Mouse (Mus musculus): ENCODE data around the gene Eln. TPM values are rescaled to one million over a fixed set of nuclear protein-coding genes. Genes with fewer than 3 reads are reported as not detected.

Gene Eln
- polyA plus RNA-seq, 1 experiment from 2014 or later, result 2.6 TPM

DNA sequence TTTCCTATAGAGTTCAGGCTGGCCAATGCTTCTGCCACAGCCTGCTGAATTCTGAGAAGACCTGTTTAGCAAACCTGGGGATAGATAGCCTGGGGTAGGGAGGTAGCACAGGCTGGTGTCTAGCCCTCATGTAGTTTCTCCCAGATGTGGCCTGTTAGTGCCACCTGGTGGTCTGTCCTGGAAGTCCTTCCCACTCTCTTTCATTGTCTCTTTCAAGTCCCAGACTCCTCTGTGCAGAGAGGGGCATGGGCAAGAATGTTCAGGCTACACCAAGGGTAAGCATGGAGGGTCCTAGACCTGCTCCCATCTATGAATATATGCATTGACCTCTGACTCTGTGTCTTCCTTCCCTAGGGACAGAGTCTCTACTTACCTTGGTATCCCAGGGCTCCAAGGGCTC lies 43.0 kb downstream of the Eln start:
- peaks cover 22% of the 10 kb centered on the region; the same call in 1 of the 2 replicates for H3K27me3 ChIP-seq (replicated peaks)
- H3K4me2 ChIP-seq, result no peak overlapping the region
- H3K9ac ChIP-seq, result no peak overlapping the region
- no peaks in the 10 kb centered on the region for H3K4me1 ChIP-seq
- no peak overlapping the region for H3K27ac ChIP-seq
- ATAC-seq, result peak; percentile 44; the same call in 1 of the 2 replicates
- H3K9me3 ChIP-seq (replicated peaks), result no peaks in the 10 kb centered on the region
- H3K4me3 ChIP-seq, result no peak overlapping the region
- H3K36me3 ChIP-seq, result no peaks in the 10 kb centered on the region

GRCm38 (mm10) chr5:134695539-134695938 lies 51.6 kb downstream of the Eln start:
- Histone ChIP-seq H3K4me1 (no peaks in the 10 kb centered on the region), H3K4me2 (no peak overlapping the region), H3K36me3 (no peaks in the 10 kb centered on the region), H3K27ac (no peak overlapping the region), H3K4me3 (no peak overlapping the region), H3K9me3 (replicated peaks) (no peaks in the 10 kb centered on the region), H3K9ac (no peak overlapping the region), H3K27me3 (replicated peaks) (0 out of 2 replicates have a peak, but pooled peaks cover 7% of the 10 kb centered on the region)
- ATAC-seq, result no peak
- WGBS (ENCODE audit: insufficient replicate concordance), result 58% methylated on average over 2 of the region's 2 CpGs

- H3K27me3 ChIP-seq (replicated peaks), result 0 out of 2 replicates have a peak, but pooled peaks cover 7% of the 10 kb centered on the region
- no peaks in the 10 kb centered on the region for H3K4me1 ChIP-seq
- H3K9me3 ChIP-seq (replicated peaks), result no peaks in the 10 kb centered on the region
- H3K4me3 ChIP-seq, result no peak overlapping the region
- H3K36me3 ChIP-seq, result no peaks in the 10 kb centered on the region
- H3K27ac ChIP-seq, result no peak overlapping the region
- no peak for ATAC-seq
- H3K4me2 ChIP-seq, result no peak overlapping the region
- WGBS (ENCODE audit: insufficient replicate concordance), result 13% methylated on average over 2 of the region's 2 CpGs
- no peak overlapping the region for H3K9ac ChIP-seq
Measured at GRCm38 (mm10) chr5:134695082-134695481, 52.0 kb downstream of the Eln start.

DNA sequence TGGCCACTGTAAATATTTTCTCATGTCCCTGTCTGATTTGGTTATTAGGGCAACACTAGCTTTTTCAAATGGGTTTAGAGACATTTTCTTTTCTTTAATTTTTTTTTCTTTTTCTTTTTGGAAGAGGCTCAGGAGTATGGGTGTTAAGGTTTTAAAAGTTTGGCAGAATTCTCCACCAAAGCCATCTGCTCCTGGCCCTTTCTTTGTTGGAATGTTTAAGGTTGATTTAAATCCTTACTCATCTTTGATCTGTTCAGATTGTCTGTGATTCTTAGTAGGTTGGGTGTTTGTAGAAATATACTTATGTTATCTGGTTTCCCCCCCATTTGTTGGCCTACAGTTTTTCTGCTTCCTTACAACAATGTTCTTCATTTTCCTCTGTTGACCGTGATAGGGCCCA lies 54.4 kb downstream of the Eln start:
- Histone ChIP-seq H3K27ac (no peak overlapping the region), H3K4me1 (peaks cover 17% of the 10 kb centered on the region), H3K4me2 (no peak overlapping the region), H3K27me3 (replicated peaks) (peaks cover 9% of the 10 kb centered on the region), H3K9me3 (replicated peaks) (no peaks in the 10 kb centered on the region), H3K4me3 (no peak overlapping the region), H3K36me3 (no peaks in the 10 kb centered on the region), H3K9ac (no peak overlapping the region)
- ATAC-seq, result no peak
- 74% methylated on average over 1 of the region's 1 CpGs for WGBS (ENCODE audit: insufficient replicate concordance)

DNA sequence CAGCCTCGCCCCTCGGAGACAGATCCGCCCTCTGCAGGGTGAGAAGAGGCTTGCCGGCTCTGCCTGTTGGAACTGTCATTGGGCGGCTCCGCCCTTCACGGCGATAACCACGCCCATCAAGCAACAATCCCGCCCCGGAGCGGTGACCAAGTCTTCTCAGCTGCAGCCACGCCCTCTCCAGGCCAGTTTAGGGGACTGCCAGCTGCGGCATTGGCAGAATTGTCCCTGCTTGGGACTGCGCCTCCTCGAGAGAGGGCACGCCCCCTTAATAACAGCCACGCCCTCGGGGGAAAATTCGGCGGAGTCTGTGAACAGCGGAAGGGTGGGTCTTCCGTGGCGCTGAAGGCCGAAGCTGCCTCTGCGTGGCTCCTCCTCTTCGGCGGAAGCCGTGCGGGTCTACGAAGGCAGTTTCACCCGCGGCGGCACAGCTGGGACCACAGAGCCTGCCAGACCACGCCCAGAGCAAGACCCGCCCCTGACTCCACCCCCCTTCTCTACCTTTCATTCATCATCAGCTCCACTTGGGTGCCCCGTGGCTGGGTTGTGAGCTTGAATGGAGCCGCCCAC lies 58.3 kb downstream of the Eln start:
- ATAC-seq, result peak; percentile 95
- 0% methylated on average over 32 of the region's 38 CpGs for WGBS (ENCODE audit: insufficient replicate concordance)
- peaks cover 25% of the 10 kb centered on the region for H3K4me1 ChIP-seq
- H3K27ac ChIP-seq, result peak overlapping the region; percentile 80
- H3K9me3 ChIP-seq (replicated peaks), result no peaks in the 10 kb centered on the region
- H3K9ac ChIP-seq, result peak overlapping the region; percentile 57
- peak overlapping the region; percentile 72 for H3K4me3 ChIP-seq
- no peaks in the 10 kb centered on the region for H3K36me3 ChIP-seq
- H3K4me2 ChIP-seq, result peak overlapping the region; percentile 100
- H3K27me3 ChIP-seq (replicated peaks), result peaks cover 26% of the 10 kb centered on the region

DNA sequence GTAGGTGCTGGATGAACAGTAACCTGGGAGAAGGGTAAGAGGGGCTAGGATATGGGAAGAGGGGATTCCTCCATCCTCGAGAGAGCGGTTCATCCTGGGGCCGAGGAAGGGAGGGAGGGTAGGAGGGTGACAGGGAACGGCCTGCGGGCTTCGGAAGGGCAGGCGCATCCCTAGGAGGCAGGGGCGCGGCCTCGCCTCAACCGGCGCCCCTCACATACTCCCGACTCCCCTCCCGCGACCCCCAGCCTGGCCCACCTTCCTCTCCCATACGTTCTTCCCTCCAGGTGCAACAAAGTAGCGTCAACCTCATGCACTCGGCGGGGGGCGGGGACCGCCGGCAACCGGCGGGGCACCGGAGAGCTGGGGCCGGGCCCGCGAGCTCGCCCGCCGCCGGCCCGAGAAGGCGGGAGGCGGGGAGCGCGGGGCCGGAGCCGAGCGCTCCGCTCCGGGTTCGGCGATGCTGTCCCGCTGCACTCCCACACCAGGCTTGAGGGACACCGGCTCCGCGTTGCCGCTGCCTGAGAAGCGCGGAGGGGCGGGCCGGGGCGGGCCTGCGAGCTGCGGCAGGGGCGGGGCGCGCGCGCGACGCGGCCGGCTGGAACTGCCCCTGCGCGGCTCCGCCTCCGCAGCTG lies 58.9 kb downstream of the Eln start, which contains the start of gene Limk1:
Gene Limk1, minus strand, starts transcription at position 513 of the 632 bp plus-strand sequence.
- Histone ChIP-seq H3K4me3 (peak within 1 kb of the TSS; percentile 72), H3K27ac (peak within 1 kb of the TSS; percentile 80), H3K27me3 (replicated peaks) (peaks cover 26% of the 10 kb centered on the region), H3K4me1 (peaks cover 25% of the 10 kb centered on the region), H3K9ac (peak within 1 kb of the TSS; percentile 83), H3K36me3 (no peaks in the 10 kb centered on the region), H3K9me3 (replicated peaks) (no peaks in the 10 kb centered on the region), H3K4me2 (peak within 1 kb of the TSS; percentile 100)
- WGBS (ENCODE audit: insufficient replicate concordance), result 2% methylated on average over 68 of the region's 69 CpGs
- no peak for ATAC-seq

DNA sequence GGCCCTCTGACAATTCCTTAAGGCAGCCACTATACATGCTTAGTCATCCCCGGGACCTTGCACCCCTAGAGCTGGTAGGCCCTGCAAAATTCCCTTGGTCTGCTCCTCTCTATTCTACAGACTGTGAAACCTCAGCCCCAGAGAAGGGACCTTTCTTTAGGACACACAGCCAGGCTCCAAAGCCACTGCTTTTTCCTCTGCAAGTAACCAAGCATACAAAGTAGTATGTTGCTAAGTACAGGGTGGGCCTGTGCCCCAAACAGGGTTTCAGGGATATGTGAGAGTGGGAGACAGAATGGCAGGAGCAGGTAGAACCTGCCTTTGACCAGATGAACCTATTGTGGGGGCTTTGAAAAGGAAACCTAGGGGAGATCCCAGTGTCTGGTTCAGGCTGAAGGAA lies 59.9 kb downstream of the Eln start:
- Histone ChIP-seq H3K27me3 (replicated peaks) (peaks cover 26% of the 10 kb centered on the region), H3K9me3 (replicated peaks) (no peaks in the 10 kb centered on the region), H3K36me3 (no peaks in the 10 kb centered on the region), H3K9ac (no peak overlapping the region), H3K4me2 (no peak overlapping the region), H3K27ac (no peak overlapping the region), H3K4me1 (peaks cover 25% of the 10 kb centered on the region), H3K4me3 (no peak overlapping the region)
- ATAC-seq, result no peak
- WGBS (ENCODE audit: insufficient replicate concordance), result 60% methylated on average over 1 of the region's 1 CpGs

DNA sequence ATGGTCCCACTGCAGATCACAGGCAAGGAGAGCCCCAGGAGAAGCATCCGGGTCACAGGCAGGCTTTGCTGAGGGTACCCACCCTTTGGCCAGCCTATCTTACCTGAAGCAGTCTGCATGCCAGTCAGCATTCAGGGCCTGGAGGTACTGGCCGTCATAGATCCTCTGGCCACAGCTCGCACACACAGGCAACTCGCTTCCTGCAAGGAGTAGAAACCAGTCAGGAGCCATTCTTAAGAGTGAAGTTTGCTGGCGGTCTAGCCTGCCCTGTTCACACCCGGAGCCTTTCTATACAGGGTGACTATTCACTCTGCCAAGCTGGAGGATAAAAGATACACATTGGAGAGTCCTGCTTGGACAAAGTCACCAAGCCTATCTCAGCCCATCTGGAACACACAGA lies 60.6 kb downstream of the Eln start:
- WGBS (ENCODE audit: insufficient replicate concordance), result 79% methylated on average over 6 of the region's 6 CpGs
- no peak overlapping the region for H3K4me3 ChIP-seq
- H3K4me1 ChIP-seq, result peaks cover 25% of the 10 kb centered on the region
- H3K27ac ChIP-seq, result no peak overlapping the region
- H3K36me3 ChIP-seq, result no peaks in the 10 kb centered on the region
- no peak for ATAC-seq
- no peaks in the 10 kb centered on the region for H3K9me3 ChIP-seq (replicated peaks)
- no peak overlapping the region for H3K4me2 ChIP-seq
- no peak overlapping the region for H3K9ac ChIP-seq
- peaks cover 26% of the 10 kb centered on the region for H3K27me3 ChIP-seq (replicated peaks)

- Histone ChIP-seq H3K9ac (no peak overlapping the region), H3K4me3 (no peak overlapping the region), H3K4me1 (peaks cover 40% of the 10 kb centered on the region), H3K4me2 (no peak overlapping the region), H3K36me3 (no peaks in the 10 kb centered on the region), H3K9me3 (replicated peaks) (no peaks in the 10 kb centered on the region), H3K27ac (no peak overlapping the region), H3K27me3 (replicated peaks) (peaks cover 26% of the 10 kb centered on the region)
- WGBS (ENCODE audit: insufficient replicate concordance), result 72% methylated on average over 2 of the region's 2 CpGs
- ATAC-seq, result no peak
Measured at GRCm38 (mm10) chr5:134684398-134684797, 62.7 kb downstream of the Eln start.

- Histone ChIP-seq H3K4me3 (no peak overlapping the region), H3K27me3 (replicated peaks) (peaks cover 26% of the 10 kb centered on the region), H3K36me3 (no peaks in the 10 kb centered on the region), H3K4me1 (peaks cover 41% of the 10 kb centered on the region), H3K9ac (no peak overlapping the region), H3K9me3 (replicated peaks) (no peaks in the 10 kb centered on the region), H3K4me2 (no peak overlapping the region), H3K27ac (no peak overlapping the region)
- no peak for ATAC-seq
- WGBS (ENCODE audit: insufficient replicate concordance), result 44% methylated on average over 2 of the region's 2 CpGs
Measured at GRCm38 (mm10) chr5:134683813-134684212, 63.3 kb downstream of the Eln start.

- Histone ChIP-seq H3K4me2 (no peak overlapping the region), H3K4me3 (no peak overlapping the region), H3K9me3 (replicated peaks) (no peaks in the 10 kb centered on the region), H3K36me3 (no peaks in the 10 kb centered on the region), H3K27ac (peak overlapping the region; percentile 33; the same call in 1 of the 2 replicates), H3K27me3 (replicated peaks) (no peaks in the 10 kb centered on the region; the same call in 1 of the 2 replicates), H3K4me1 (peaks cover 60% of the 10 kb centered on the region), H3K9ac (no peak overlapping the region)
- WGBS (ENCODE audit: insufficient replicate concordance), result 57% methylated on average over 12 of the region's 12 CpGs
- peak; percentile 15; the same call in 1 of the 2 replicates for ATAC-seq
Measured at GRCm38 (mm10) chr5:134680238-134680637, 66.9 kb downstream of the Eln start.

- Histone ChIP-seq H3K4me1 (peaks cover 60% of the 10 kb centered on the region), H3K4me2 (peak overlapping the region; percentile 66), H3K27me3 (replicated peaks) (no peaks in the 10 kb centered on the region; the same call in 1 of the 2 replicates), H3K36me3 (no peaks in the 10 kb centered on the region), H3K9ac (peak overlapping the region; percentile 39; the same call in 1 of the 2 replicates), H3K4me3 (no peak overlapping the region), H3K27ac (peak overlapping the region; percentile 27), H3K9me3 (replicated peaks) (no peaks in the 10 kb centered on the region)
- WGBS (ENCODE audit: insufficient replicate concordance), result 55% methylated on average over 8 of the region's 8 CpGs
- peak; percentile 60 for ATAC-seq
Measured at GRCm38 (mm10) chr5:134678827-134679546, 68.1 kb downstream of the Eln start.
